Mouse (Mus musculus) midbrain, embryonic 13.5 days (tissue): ENCODE data around the gene Cpt2. TPM values are rescaled to one million over a fixed set of nuclear protein-coding genes. Genes with fewer than 3 reads are reported as not detected.

Experiments
- ATAC-seq: fragments of 200-750 bp; cut with Nextera tagmentation; 2 replicates; pipeline ENCODE4 v1.8.0; 2017; ENCODE audit warnings: mild to moderate bottlenecking, moderate TSS enrichment, moderate library complexity
- H3K27ac ChIP-seq: fragments of 300-500 bp; sonication (generic); 2 replicates; pipeline ENCODE4 v1.5.1; 2015; ENCODE audit warnings: inconsistent platforms, mild to moderate bottlenecking, moderate library complexity
- H3K27me3 ChIP-seq: fragments of 300-500 bp; sonication (generic); 2 replicates; pipeline ENCODE4 v1.6.1; 2015; ENCODE audit warnings: mild to moderate bottlenecking, inconsistent platforms
- H3K36me3 ChIP-seq: fragments of 300-500 bp; sonication (generic); 2 replicates; pipeline ENCODE4 v1.6.1; 2015; ENCODE audit warnings: mild to moderate bottlenecking, inconsistent platforms
- H3K4me1 ChIP-seq: fragments of 300-500 bp; sonication (generic); replicated peaks from 2 replicates; pipeline ENCODE4 v1.6.1; 2015; ENCODE audit warnings: inconsistent platforms
- H3K4me2 ChIP-seq: fragments of 300-500 bp; sonication (generic); replicated peaks from 2 replicates; pipeline ENCODE4 v1.6.1; 2015; ENCODE audit warnings: moderate library complexity, mild to moderate bottlenecking, inconsistent platforms
- H3K4me3 ChIP-seq: fragments of 300-500 bp; sonication (generic); replicated peaks from 2 replicates; pipeline ENCODE4 v1.5.1; 2015; ENCODE audit warnings: mild to moderate bottlenecking, inconsistent platforms
- H3K9ac ChIP-seq: fragments of 300-500 bp; sonication (generic); replicated peaks from 2 replicates; pipeline ENCODE4 v1.6.1; 2015; ENCODE audit warnings: mild to moderate bottlenecking, inconsistent platforms
- H3K9me3 ChIP-seq: fragments of 300-500 bp; sonication (generic); 2 replicates; pipeline ENCODE4 v1.6.1; 2016; ENCODE audit warnings: mild to moderate bottlenecking, inconsistent platforms
- WGBS: fragments of 180-500 bp; shearing (Covaris S2); methylation state at CpG from one replicate; pipeline ENCODE4 v1.1.7; 2015; 5-methylcytosine and 5-hydroxymethylcytosine counted together
- polyA plus RNA-seq: library from polyadenylated mRNA; unstranded; fragments of >200 nt; fragmentation: Nextera tagmentation; extraction: Ambion mirVana; gene quantifications from 2 replicates; pipeline ENCODE4 v1.2.1, GENCODE M21; 2015

Cpt2 gene
- polyA plus RNA-seq: 21.6 and 21.9 TPM in 2 replicates

DNA sequence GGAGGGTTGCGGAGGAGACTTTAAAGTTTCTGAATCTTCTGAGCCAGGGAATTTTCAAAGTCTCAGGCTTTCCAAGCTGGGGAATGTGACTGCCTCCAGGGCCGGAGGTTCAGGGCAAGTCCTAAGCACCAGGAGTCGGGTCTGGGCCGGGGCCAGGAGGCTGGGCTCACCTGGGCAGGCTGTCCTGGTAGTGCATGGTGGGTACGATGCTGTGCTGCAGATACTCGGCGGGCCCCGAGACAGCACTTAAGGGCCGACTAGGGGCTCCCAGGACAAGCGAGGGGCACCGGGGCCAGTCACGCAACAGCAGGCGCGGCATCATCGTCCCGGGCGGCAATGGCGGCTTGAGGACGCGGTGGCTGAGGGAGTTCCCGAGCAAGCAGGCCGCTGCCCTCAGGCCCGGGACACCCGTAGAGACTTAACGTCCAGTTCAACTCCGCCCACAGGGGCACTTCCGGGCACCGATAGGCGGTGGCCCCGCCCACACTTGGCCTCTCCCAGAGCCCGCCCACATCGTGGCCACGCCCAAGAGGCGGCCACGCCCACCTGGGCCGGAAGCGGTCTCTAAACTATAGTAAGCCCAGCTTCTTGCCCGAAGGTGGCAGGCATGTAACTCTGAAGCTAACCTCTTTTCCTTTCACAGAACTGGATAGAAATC is at the start of gene Cpt2:
Gene Cpt2, minus strand, starts transcription at position 466 of the 658 bp plus-strand sequence.
- Histone ChIP-seq H3K27ac (peak within 1 kb of the TSS; percentile 36; the same call in 1 of the 2 replicates), H3K4me1 (peaks cover 17% of the 10 kb centered on the region; the same call in 1 of the 2 replicates), H3K4me2 (peak within 1 kb of the TSS; percentile 85), H3K9me3 (no peaks in the 10 kb centered on the region), H3K4me3 (peak within 1 kb of the TSS; percentile 73), H3K27me3 (no peaks in the 10 kb centered on the region), H3K9ac (peak within 1 kb of the TSS; percentile 79), H3K36me3 (no peaks in the 10 kb centered on the region; the same call in 1 of the 2 replicates)
- ATAC-seq: peak; percentile 94
- WGBS: 2% methylated on average over 38 of the region's 38 CpGs

DNA sequence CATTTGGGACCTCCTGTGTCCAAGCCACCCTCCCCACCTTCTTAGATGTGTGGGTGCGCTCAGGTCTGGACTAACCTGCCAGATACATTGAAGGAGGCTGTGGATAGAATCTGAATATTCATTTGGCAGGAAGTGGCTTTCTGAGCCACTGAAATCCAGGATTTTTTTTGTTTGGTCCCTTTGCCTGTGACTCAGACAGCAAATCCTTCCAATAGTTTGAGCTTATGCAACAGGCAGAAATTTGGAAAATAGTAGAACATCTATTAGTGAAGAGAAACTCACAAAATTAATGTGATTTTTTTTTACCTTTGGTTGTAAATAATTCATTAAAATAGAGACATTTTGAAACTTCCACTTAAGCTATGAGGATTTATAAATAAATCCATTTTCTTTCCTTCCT is 47.8 kb upstream of the Cpt2 start:
- H3K9ac ChIP-seq: no peak overlapping the region
- WGBS: 94% methylated on average over 1 of the region's 1 CpGs
- no peaks in the 10 kb centered on the region for H3K36me3 ChIP-seq
- H3K27me3 ChIP-seq: no peaks in the 10 kb centered on the region
- ATAC-seq: no peak
- H3K4me1 ChIP-seq: no peaks in the 10 kb centered on the region
- H3K27ac ChIP-seq: no peak overlapping the region
- H3K9me3 ChIP-seq: no peaks in the 10 kb centered on the region
- no peak overlapping the region for H3K4me3 ChIP-seq
- no peak overlapping the region for H3K4me2 ChIP-seq

DNA sequence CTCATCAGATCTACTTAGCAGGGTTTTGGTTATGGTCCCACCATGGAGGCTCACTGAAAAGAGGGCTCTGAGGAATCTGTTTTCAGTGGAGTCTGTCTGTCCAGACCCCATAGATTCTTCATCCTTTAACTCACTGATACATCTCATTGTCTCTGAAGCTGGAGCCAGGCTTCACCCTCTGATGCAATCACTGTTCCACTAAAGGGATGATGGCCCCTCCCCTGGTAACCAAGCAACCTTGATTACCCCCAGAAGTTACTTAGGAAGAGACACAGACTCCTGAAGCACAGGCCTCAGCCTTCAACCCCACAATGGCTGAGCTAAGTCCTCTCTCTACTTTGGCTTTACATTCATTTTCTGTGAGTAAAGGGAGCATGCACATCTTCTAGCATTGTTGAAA is 46.4 kb upstream of the Cpt2 start:
- H3K36me3 ChIP-seq: no peaks in the 10 kb centered on the region
- no peaks in the 10 kb centered on the region for H3K27me3 ChIP-seq
- no peaks in the 10 kb centered on the region for H3K4me1 ChIP-seq
- no peak overlapping the region for H3K4me2 ChIP-seq
- no peaks in the 10 kb centered on the region for H3K9me3 ChIP-seq
- no peak for ATAC-seq
- H3K27ac ChIP-seq: no peak overlapping the region
- H3K9ac ChIP-seq: no peak overlapping the region
- no peak overlapping the region for H3K4me3 ChIP-seq

DNA sequence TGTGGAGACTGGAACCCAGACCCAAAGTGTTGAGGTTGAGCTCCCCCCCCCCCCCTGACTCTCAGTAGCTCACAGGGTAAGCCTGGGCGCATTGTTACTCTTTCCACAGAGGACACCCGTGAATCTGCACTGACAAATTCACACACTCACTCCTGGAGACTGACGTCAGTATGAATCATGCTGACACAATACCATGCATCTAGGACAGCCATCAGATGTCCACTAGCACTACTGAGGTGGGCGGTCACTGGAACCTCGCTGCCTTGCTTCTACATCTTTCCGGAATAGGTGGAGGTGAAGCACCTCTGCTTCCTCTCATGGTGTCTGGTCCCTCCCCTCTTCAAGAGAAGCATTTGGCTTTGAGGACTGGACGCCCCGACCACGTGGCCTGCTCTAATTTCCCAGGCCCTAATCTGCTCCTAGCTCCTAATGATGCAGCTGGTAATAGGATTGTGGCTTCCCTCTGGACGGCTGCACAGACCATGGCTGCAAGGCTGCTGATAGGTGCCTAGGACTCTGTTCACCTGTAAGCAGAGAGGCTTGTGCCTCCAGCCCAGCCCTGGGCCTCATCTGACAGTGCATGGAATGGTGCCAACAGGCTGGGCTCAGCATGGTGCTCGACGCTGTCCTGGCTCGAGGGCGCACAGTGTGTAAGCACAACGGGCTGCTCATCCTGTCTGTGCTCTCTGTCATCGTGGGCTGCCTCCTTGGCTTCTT is 44.7 kb upstream of the Cpt2 start, which contains the start of gene Slc1a7:
Gene Slc1a7, plus strand, starts transcription at position 367 of the 717 bp plus-strand sequence.
- no peak within 1 kb of the TSS for H3K9ac ChIP-seq
- no peak within 1 kb of the TSS for H3K4me2 ChIP-seq
- no peaks in the 10 kb centered on the region for H3K27me3 ChIP-seq
- no peak within 1 kb of the TSS for H3K4me3 ChIP-seq
- H3K9me3 ChIP-seq: no peaks in the 10 kb centered on the region
- no peak within 1 kb of the TSS for H3K27ac ChIP-seq
- 80% methylated on average over 16 of the region's 16 CpGs for WGBS
- no peak for ATAC-seq
- no peaks in the 10 kb centered on the region for H3K36me3 ChIP-seq
- H3K4me1 ChIP-seq: no peaks in the 10 kb centered on the region

DNA sequence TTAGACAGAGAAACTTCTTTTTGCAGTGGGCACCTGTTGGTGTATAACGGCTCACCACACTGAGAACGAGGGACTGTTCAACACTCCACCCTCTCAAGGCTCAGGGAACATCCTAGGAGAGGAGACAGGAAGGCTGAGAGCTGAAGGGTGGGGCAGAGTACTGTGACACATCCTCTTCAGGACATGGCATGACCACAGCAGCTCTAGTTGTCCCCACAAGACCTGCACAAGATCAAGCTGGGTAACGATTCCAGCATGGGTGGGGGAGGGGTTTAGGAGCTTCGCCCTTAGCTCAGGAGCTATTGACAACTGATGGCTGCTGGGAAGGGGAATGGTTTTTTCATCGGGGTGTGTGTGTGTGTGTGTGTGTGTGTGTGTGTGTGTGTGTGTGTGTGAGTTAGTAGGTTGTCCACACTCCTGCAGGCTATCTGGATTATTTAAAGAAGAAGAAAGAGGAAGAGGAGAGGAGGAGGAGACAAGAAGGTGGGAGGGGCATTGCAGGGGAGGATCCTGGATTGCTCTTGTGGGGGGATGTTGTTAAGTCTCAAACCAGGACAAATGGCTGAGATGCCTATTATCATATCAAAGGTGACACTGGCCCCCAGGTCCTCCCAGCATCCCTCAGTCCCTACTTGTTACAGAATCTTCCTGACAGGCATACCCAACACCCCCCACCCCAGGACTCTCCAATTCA is 43.2 kb upstream of the Cpt2 start:
- Histone ChIP-seq H3K27me3 (no peaks in the 10 kb centered on the region), H3K9ac (no peak overlapping the region), H3K4me3 (no peak overlapping the region), H3K4me1 (peaks cover 6% of the 10 kb centered on the region), H3K9me3 (no peaks in the 10 kb centered on the region), H3K27ac (no peak overlapping the region), H3K36me3 (no peaks in the 10 kb centered on the region), H3K4me2 (no peak overlapping the region)
- 66% methylated on average over 5 of the region's 5 CpGs for WGBS
- no peak for ATAC-seq

DNA sequence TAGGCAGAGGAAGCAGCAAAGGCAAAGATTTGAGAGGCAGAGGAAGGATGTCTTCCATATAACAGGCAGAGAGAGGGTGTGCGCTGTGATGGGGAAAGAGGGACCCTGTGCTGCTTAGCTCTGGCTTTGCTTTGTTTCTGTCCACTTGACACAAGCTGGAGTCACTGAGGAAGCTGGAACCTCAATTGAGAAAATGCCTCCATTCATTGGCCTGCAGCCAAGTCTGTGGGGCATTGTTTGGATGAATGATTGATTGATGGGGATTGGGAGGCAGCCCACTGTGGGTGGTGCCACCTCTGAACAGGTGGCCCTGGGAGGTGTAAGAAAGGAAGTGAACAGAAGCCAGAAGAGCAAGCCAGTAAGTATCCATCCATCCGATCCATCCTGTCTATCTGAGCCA is 39.4 kb upstream of the Cpt2 start:
- 87% methylated on average over 2 of the region's 2 CpGs for WGBS
- peaks cover 6% of the 10 kb centered on the region for H3K4me1 ChIP-seq
- 0 out of 2 replicates have a peak, but pooled peaks cover 2% of the 10 kb centered on the region for H3K27me3 ChIP-seq
- no peak overlapping the region for H3K4me2 ChIP-seq
- no peaks in the 10 kb centered on the region for H3K36me3 ChIP-seq
- no peak for ATAC-seq
- no peak overlapping the region for H3K9ac ChIP-seq
- H3K27ac ChIP-seq: no peak overlapping the region
- no peak overlapping the region for H3K4me3 ChIP-seq
- H3K9me3 ChIP-seq: no peaks in the 10 kb centered on the region

DNA sequence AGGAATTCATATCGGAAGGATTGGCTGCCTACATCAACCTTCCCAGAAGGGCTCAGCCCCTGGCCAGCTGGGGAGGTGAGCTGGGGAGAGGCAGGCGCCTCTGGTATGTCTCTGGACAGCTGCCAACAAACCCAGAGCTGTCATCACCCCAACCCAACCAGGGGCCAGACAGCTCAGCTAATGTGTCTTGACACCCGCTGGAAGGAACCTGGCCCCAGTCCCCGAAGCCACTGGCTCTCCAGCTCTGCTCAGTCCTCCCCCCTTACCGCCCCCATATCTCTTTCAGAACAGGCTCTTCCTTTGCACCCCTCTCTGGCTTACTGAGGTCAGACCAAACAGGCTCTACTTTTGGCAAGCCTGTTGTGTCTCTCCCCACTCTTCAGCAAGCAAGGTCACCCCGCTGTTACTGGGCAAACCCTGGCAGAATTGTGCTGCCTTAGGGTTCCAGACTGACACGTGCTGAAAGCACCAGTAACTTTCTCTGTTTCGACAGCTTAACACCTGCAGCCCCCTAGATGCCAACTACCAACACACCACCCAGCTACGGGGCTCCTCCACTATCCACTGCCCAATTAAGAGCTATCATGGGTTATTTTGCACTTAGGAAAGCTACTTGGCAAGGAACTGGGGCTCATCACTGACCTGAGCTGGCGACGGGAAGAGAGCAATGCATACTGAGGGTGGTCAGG is 38.8 kb upstream of the Cpt2 start:
- H3K27ac ChIP-seq: no peak overlapping the region
- no peak overlapping the region for H3K4me2 ChIP-seq
- H3K27me3 ChIP-seq: 0 out of 2 replicates have a peak, but pooled peaks cover 2% of the 10 kb centered on the region
- H3K4me3 ChIP-seq: no peak overlapping the region
- 77% methylated on average over 11 of the region's 11 CpGs for WGBS
- H3K36me3 ChIP-seq: no peaks in the 10 kb centered on the region
- no peaks in the 10 kb centered on the region for H3K9me3 ChIP-seq
- H3K4me1 ChIP-seq: peaks cover 6% of the 10 kb centered on the region
- no peak overlapping the region for H3K9ac ChIP-seq
- 0 out of 2 replicates have a peak, but pooled peaks have one; percentile 30 for ATAC-seq

DNA sequence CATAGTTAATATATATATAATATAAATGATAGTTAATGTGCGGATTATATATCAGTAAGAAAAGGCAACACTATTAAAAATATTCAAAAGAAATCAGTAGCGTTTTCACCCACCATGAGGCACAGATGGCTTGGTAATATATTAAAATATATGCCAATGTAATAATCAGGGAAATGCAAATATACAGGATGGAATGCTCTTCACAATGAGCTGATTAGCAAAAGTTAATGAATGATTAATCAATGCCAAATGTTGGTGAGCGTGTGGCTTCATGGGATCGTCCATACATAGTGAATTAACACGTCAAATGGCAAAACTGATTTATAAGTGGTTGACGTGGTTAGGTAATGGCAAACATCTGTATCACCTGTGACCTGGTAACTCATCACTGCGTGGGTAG is 35.1 kb upstream of the Cpt2 start:
- ATAC-seq: no peak
- no peak overlapping the region for H3K9ac ChIP-seq
- no peaks in the 10 kb centered on the region for H3K9me3 ChIP-seq
- peaks cover 6% of the 10 kb centered on the region for H3K4me1 ChIP-seq
- no peak overlapping the region for H3K4me2 ChIP-seq
- no peak overlapping the region for H3K27ac ChIP-seq
- H3K36me3 ChIP-seq: no peaks in the 10 kb centered on the region
- 0 out of 2 replicates have a peak, but pooled peaks cover 2% of the 10 kb centered on the region for H3K27me3 ChIP-seq
- WGBS: 74% methylated on average over 7 of the region's 7 CpGs
- H3K4me3 ChIP-seq: no peak overlapping the region

DNA sequence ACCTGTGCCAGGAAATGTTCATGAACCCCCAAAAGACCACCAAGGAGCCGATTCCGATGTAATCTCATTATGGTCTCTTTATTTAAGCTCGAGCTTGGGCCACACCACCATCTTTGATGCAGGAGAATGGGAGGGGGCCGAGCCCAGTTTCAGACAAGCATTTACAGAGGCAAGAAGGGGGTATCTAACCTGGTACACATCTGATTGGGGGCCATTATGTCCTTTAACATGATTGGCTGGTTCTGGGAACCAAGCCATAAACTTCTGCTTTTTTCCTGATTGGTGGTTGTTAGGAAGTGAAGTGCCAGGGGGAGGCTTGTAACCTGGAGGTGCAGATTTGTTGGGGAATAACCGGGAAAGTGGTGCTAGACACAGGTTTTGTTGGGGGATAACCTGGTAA is 32.3 kb upstream of the Cpt2 start:
- no peaks in the 10 kb centered on the region for H3K9me3 ChIP-seq
- H3K4me1 ChIP-seq: no peaks in the 10 kb centered on the region
- WGBS: 61% methylated on average over 5 of the region's 5 CpGs
- no peak for ATAC-seq
- no peaks in the 10 kb centered on the region for H3K36me3 ChIP-seq
- H3K27me3 ChIP-seq: 0 out of 2 replicates have a peak, but pooled peaks cover 2% of the 10 kb centered on the region
- no peak overlapping the region for H3K27ac ChIP-seq
- H3K4me3 ChIP-seq: no peak overlapping the region
- no peak overlapping the region for H3K9ac ChIP-seq
- no peak overlapping the region for H3K4me2 ChIP-seq

DNA sequence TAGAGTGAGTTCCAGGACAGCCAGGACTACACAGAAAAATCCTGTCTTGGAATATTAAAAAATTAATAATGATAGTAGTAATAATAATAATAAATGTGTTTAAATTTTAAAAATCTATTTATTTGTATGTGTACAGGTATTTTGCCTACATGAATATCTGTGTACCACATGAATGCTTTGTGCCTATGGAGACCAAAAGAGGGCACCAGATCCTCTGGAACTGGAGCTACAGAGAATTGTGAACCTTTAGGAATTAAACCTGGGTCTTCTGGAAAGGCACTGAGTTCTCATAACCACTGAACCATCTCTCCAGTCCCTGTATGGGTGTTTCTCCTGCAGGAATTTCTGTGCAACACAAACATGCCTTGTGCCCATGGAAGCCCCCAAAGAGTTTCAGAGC is 29.4 kb upstream of the Cpt2 start:
- H3K9me3 ChIP-seq: no peaks in the 10 kb centered on the region
- no peak overlapping the region for H3K4me3 ChIP-seq
- H3K4me1 ChIP-seq: no peaks in the 10 kb centered on the region
- no peak overlapping the region for H3K4me2 ChIP-seq
- H3K27me3 ChIP-seq: no peaks in the 10 kb centered on the region
- H3K27ac ChIP-seq: no peak overlapping the region
- no peak overlapping the region for H3K9ac ChIP-seq
- no peaks in the 10 kb centered on the region for H3K36me3 ChIP-seq
- ATAC-seq: no peak

DNA sequence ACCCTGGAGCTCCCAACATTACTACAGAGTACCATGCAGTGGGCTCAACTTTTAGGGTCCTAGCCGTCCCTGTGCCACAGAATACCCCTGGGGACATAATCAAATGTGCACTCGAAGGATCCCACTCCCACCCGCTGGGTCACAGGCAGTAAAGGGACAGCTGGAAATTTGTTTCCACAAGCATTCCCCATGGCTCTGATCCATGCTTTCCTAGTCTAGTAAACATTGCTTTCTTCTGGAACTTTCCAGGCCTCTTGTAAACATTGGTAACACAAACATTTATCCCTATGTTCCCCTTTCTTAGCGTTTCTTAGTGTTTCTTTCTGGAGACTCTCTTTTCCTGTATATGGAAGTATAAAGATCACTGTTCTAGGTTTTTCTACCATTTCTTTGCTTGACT is 26.5 kb upstream of the Cpt2 start:
- WGBS: 90% methylated on average over 4 of the region's 4 CpGs
- H3K4me2 ChIP-seq: no peak overlapping the region
- no peaks in the 10 kb centered on the region for H3K27me3 ChIP-seq
- H3K27ac ChIP-seq: no peak overlapping the region
- no peaks in the 10 kb centered on the region for H3K9me3 ChIP-seq
- no peak for ATAC-seq
- no peaks in the 10 kb centered on the region for H3K36me3 ChIP-seq
- H3K4me3 ChIP-seq: no peak overlapping the region
- no peak overlapping the region for H3K9ac ChIP-seq
- no peaks in the 10 kb centered on the region for H3K4me1 ChIP-seq

DNA sequence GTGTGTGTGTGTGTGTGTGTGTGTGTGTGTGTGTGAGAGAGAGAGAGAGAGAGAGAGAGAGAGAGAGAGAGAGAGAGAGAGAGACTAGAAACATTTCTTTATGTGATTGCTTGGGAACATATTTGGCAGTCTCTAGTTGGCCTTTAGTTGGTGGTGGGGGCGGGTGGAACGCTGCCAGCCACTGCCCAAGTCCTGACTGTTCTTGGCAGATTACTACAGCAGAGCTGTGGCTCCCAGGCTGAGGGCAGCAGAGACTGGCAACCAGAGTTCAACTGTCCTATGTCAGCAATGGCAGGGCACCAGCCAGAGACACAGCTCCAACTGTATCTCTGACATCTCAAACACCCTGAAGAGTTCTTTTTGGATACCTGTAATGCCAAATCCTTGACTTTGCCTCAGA is 20.7 kb upstream of the Cpt2 start:
- no peaks in the 10 kb centered on the region for H3K27me3 ChIP-seq
- H3K36me3 ChIP-seq: no peaks in the 10 kb centered on the region
- H3K27ac ChIP-seq: no peak overlapping the region
- 92% methylated on average over 2 of the region's 2 CpGs for WGBS
- no peak for ATAC-seq
- H3K4me1 ChIP-seq: no peaks in the 10 kb centered on the region
- no peak overlapping the region for H3K4me2 ChIP-seq
- H3K9me3 ChIP-seq: no peaks in the 10 kb centered on the region
- H3K4me3 ChIP-seq: no peak overlapping the region
- H3K9ac ChIP-seq: no peak overlapping the region
